Mouse (Mus musculus) cortical plate, adult 2 months (tissue): ENCODE measurements around the gene Psmd11. TPM values are rescaled to one million over a fixed set of nuclear protein-coding genes. Genes with fewer than 3 reads are reported as not detected.

Source experiments
- H3K27ac ChIP-seq: fragments of 200-500 bp; 2 replicates; pipeline ENCODE4 v1.5.1; 2012; ENCODE audit warnings: low read length, control low read depth, inconsistent platforms; ENCODE audit not compliant: insufficient read depth
- H3K4me1 ChIP-seq: fragments of 200-500 bp; 2 replicates; pipeline ENCODE4 v1.6.1; 2011; ENCODE audit warnings: low read length; ENCODE audit not compliant: control insufficient read depth, insufficient read depth
- H3K4me3 ChIP-seq: fragments of 200-500 bp; 2 replicates; pipeline ENCODE4 v1.5.1; 2011; ENCODE audit warnings: mild to moderate bottlenecking, low read length, control low read depth; ENCODE audit not compliant: insufficient read depth
- CTCF ChIP-seq: fragments of 200-500 bp; IDR thresholded peaks from 2 replicates; pipeline ENCODE4 v1.5.1; 2011; ENCODE audit warnings: mild to moderate bottlenecking, control low read depth, low read length; ENCODE audit not compliant: insufficient read depth; ENCODE audit errors: extremely low read depth
- POLR2A ChIP-seq: fragments of 200-500 bp; IDR thresholded peaks from 2 replicates; pipeline ENCODE4 v1.6.1; 2011; ENCODE audit warnings: mild to moderate bottlenecking, low read length, control low read depth; ENCODE audit not compliant: insufficient read depth; ENCODE audit errors: extremely low read depth
- polyA plus RNA-seq: library from polyadenylated mRNA; depleted of rRNA; stranded (reverse); fragments of >200 nt; gene quantifications from 2 replicates; pipeline ENCODE4 v1.2.3, GENCODE M21; 2012

Gene Psmd11
- polyA plus RNA-seq, 1 experiment, result 67.0 TPM

DNA sequence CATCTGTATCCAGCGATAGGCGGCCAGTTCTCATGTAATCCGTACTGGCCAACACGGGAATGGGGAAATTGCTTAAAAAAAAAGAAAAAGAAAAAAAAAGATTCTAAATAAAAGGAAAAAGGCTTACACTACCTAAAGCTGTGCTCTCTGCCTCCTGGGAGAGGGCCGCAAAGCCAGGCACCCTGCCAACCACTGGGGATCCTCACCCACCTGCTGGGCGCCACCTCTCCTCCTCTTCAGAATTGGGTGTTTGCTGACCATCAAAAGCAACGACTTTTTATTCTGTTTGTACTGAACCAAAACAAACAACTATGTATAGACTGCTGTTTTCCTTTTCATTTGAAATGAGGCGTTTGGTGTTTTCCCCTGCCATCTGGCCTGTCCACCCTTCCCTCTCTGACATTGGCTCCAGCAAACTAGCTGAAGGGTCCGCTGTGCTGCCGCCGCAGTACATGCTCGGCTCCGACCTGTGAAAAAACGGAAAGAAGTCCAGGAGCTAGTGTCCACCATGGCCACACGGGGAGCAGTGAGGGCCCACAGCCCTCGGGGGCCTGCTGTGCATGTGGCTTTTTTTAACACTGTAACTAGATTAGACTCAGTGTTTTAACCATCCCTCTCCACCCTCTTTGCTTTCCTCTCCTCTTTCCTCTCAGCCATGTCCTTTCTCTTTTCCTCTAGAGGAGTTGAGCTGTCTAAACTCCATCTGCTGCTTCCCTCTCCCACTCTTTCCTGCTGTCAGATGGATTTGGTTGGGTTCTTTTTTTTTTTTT is 43.6 kb downstream of the Psmd11 start:
- Histone ChIP-seq H3K4me1 (peaks cover 5% of the 10 kb centered on the region), H3K4me3 (no peak overlapping the region), H3K27ac (peak overlapping the region; percentile 57)
- TF ChIP-seq POLR2A (no peak), CTCF (no peak)

GRCm38 (mm10) chr11:80474175-80474691 is 45.8 kb downstream of the Psmd11 start:
- Histone ChIP-seq H3K27ac (peak overlapping the region; percentile 82), H3K4me3 (no peak overlapping the region), H3K4me1 (peaks cover 5% of the 10 kb centered on the region)
- TF ChIP-seq CTCF, result peak; percentile 72
- no peak for TF ChIP-seq POLR2A

GRCm38 (mm10) chr11:80474846-80475245 is 46.4 kb downstream of the Psmd11 start:
- Histone ChIP-seq H3K27ac (no peak overlapping the region), H3K4me1 (peaks cover 5% of the 10 kb centered on the region), H3K4me3 (no peak overlapping the region)
- TF ChIP-seq CTCF (no peak), POLR2A (no peak)

DNA sequence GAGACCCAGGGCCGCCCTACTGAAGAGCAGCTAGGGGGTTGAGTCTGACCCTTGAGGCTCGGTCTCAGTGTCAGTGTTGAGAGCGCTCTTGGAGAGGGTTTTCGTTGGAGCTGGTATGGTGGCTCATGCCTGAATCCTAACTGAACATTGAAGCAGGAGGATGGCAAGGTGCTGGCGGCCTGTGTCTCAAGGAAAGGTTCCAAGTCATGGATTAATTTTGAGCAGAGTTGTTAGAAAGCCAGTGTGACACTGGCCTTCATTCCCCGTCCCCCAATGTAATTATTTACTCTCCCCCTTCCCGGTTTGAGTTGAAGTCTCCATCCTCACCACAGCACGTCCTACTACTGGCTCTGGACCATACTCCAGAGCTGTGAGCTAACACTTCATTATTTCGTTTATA is 47.1 kb downstream of the Psmd11 start:
- Histone ChIP-seq H3K4me3 (no peak overlapping the region), H3K27ac (no peak overlapping the region), H3K4me1 (peaks cover 5% of the 10 kb centered on the region)
- TF ChIP-seq POLR2A (no peak), CTCF (no peak)

DNA sequence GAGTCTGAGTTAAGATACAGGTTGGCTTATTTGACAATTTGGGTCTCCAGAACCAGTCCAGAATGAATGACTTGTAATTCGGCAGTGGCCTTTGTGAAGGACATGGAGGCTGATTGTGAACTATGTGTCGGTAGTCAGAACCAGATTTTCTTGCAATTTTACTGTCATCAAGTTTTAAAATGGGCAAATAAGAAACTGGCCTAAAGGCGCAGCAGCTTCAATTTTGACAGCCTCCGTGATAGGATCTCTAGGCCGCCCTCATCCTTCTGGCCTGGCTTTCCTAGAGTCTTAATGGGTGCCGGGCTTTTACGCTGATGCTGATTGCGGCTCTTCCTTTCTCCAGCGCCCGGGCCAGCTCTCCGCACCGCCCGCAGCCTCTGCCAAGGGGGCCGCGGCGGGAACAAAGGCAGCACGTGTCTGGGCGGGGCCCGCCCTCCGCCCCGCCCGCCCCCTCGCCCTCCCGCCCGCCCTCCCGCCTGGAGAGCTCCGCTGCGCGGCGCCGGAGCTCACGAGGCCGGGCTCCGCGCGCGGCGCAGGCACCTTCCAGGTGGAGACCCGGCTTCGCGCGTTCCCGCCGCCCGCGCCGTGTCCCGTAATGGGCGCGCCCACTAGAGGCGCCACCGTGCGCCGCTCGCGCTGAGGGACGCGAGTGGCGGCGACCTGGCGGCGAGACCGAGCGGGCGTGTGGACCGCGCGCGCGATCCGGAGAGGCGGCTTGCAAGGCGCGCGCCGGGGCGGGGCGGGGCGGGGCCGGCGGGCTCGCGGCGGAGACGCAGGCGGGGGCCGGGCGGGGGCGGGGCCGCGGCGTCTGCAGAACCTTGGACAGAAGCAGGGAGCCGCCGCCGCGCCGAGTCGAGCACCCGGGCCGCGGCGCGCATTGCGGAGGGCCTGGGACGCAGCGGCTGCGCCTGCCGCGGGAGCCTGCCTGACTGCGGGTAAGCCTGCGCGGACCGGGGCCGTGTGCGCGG is 48.1 kb downstream of the Psmd11 start, which contains the start of gene Cdk5r1:
Cdk5r1 (plus strand) TSS at position 802 of the 968 bp plus-strand sequence.
- Histone ChIP-seq H3K4me3 (peak within 1 kb of the TSS; percentile 100), H3K4me1 (peaks cover 5% of the 10 kb centered on the region), H3K27ac (peak within 1 kb of the TSS; percentile 93)
- peak; percentile 25; the same call in 1 of the 2 replicates for TF ChIP-seq CTCF
- TF ChIP-seq POLR2A, result peak; percentile 43; the same call in 1 of the 2 replicates

DNA sequence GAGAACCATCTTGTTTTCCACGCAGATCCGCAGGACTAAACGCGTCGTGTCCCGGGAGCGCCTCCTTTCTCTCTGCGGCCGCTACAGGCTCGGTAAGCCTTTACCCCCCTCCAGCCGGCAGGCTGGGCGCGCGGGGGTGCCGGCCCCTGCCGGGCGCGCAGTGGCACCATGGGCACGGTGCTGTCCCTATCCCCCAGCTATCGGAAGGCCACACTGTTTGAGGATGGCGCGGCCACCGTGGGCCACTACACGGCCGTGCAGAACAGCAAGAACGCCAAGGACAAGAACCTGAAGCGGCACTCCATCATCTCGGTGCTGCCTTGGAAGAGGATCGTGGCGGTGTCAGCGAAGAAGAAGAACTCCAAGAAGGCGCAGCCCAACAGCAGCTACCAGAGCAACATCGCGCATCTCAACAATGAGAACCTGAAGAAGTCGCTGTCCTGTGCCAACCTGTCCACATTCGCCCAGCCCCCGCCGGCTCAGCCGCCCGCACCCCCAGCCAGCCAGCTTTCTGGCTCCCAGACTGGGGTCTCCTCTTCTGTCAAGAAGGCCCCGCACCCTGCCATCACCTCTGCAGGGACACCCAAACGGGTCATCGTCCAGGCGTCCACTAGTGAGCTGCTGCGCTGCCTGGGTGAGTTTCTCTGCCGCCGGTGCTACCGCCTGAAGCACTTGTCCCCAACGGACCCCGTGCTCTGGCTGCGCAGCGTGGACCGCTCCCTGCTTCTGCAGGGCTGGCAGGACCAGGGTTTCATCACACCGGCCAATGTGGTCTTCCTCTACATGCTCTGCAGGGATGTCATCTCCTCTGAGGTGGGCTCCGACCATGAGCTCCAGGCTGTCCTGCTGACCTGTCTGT is 49.2 kb downstream of the Psmd11 start:
- H3K4me1 ChIP-seq, result peaks cover 5% of the 10 kb centered on the region
- H3K27ac ChIP-seq, result peak overlapping the region; percentile 93
- TF ChIP-seq CTCF (no peak), POLR2A (0 out of 2 replicates have a peak, but pooled peaks have one; percentile 35)
- peak overlapping the region; percentile 100 for H3K4me3 ChIP-seq

GRCm38 (mm10) chr11:80478694-80479412 is 50.4 kb downstream of the Psmd11 start:
- peak overlapping the region; percentile 100 for H3K4me3 ChIP-seq
- H3K27ac ChIP-seq, result peak overlapping the region; percentile 93
- peaks cover 3% of the 10 kb centered on the region for H3K4me1 ChIP-seq
- no peak for TF ChIP-seq POLR2A
- TF ChIP-seq CTCF, result no peak

DNA sequence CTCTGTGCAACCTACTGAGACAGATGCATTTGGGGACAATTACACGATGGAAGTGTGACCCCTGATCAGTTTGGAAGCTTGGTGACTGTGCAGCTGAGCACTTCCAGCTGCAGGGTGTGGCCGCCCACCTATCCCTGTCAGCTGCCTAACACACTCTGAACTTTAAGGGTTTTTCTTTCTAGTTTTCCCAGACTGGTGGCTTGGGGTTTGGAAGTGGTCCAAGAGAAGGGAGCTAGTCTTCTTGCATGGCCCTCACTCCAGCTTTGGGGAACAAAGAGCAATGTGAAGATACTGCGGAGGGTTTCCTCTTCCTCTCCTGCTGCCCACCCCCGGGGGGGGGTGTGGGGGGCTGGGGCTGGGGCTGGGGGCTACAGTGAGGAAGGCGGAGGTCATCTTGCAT is 51.0 kb downstream of the Psmd11 start:
- 0 out of 2 replicates have a peak, but pooled peaks have one; percentile 10 for TF ChIP-seq POLR2A
- no peak for TF ChIP-seq CTCF
- Histone ChIP-seq H3K4me3 (peak overlapping the region; percentile 100), H3K27ac (peak overlapping the region; percentile 93; the same call in 1 of the 2 replicates), H3K4me1 (peaks cover 2% of the 10 kb centered on the region; the same call in 1 of the 2 replicates)
